Mouse (Mus musculus) retina, embryonic 14.5 days (tissue): ENCODE data around the gene Taf6.
"Not testable (repeated sequence)": the region's sequence is repeated elsewhere in the genome, so short reads cannot be mapped to it uniquely, and the experiment has no call there.

ENCODE experiments used
- DNase-seq: peaks from one replicate; pipeline ENCODE4 v3.0.0-alpha.2; 2015; ENCODE audit warnings: low spot score

Gene Taf6

DNA sequence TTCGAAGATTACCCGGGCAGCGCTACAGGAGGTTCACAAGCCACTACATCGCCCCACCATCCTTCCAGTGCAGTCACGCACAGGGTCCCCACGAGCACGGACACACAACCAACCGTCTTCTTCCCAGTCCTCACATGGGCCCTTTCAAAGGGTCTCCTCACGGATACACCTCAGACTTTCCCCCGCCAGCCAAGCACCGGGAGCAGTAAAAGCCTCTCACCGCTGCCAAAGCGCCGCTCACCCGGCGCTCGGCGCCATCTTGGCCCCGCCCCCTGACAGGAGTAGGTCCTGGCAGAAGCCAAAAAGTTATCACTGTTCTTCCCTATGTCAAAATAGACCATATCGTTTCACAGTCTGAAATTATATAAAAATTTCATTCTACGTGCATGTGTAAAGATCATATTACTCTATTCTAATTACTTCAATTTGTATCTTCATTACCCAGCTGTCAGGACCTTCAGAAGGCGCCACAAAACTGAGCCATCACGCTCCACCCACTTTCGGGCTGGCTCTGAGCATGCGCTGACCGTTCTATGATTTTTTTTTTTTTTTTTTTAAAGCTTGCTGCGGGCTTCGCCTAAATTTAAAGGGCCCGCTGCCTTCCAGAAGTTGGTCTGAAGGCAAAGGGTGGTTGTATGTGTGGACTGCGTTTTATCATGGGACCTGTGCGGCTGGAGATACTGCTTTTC, at the start of gene Taf6, which contains the start of gene Cnpy4:
Gene Taf6 (minus strand): TSS at position 502 of the 689 bp plus-strand sequence.
Gene Cnpy4 (plus strand): TSS at position 536 of the 689 bp plus-strand sequence.
- peak; percentile 95 for DNase-seq

DNA sequence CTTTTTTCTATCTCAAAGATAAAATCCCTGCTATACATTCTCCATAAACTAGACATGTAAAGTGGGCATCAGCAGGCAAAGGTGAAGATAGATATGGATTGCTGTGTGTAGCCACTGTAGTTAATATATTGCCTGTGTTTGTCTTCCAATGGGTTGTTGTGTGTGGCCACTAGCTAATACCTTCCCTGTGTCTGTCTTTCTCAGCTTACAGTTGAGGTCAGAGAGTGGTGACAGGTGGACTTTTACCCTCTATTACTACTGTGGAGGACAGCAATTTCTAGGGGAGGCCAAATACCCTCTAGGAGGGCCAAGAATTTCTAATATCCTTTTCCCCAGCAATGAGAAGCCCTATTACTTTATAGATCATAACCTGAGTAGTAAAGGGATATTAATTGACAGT, 47.0 kb upstream of the Taf6 start:
- no peak for DNase-seq

DNA sequence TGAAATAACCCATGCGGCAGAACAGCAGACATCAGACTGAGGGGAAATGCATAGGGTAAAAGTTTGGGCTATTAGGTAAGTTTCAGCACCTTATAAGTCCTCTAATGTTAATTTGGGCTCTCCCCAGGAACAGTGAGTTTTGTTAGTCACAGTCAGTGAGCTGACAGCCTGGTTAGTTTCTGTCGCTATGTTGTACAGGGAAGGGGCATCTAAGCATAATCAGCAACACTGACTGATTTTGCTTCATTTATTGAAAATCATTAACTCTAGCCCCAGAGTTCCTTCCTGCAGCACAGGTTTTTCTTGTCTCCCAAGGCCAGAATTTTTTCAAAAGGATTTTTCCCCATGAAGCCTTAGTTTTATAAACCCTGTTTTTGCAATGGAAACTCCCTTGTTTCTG, 46.5 kb upstream of the Taf6 start:
- DNase-seq, result no peak

GRCm38 (mm10) chr5:138229511-138229910, 42.3 kb upstream of the Taf6 start:
- no peak for DNase-seq

DNA sequence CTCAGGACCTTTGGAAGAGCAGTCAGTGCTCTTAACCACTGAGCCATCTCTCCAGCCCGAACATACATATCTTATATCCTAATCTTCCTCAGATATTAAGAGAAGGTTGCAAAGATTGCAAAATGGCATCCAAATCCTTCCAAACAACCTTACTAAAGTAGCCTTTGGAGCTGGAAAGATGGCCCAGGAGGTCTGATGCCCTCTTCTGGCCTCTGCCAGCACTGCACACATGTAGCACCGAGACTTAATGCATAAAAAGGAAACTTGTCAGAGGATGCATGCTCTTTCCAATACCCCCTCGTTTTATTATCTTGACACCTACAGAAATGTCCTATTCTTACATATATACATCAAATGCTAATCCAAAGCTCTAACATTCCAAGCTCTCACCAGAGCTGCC, 40.8 kb upstream of the Taf6 start:
- DNase-seq, result peak; percentile 38

DNA sequence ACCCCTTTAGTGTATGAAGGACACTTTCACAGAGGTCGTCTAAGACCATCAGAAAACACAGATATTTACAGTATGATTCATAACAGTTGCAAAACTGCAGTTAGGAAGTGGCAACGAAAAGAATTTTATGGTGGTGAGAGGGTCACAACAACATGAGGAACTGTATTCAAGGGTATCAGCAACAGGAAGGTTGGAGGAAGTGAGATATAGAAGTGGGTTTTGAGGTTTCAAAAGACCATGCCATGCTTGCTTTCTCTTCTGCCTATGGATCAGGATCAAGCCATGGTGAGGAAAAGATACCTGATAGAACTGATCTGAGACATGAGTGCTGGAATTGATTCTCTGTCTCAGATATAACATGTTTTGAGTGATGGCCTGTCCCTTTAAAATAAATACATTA, 40.1 kb upstream of the Taf6 start:
- no peak for DNase-seq

GRCm38 (mm10) chr5:138226491-138226890, 39.2 kb upstream of the Taf6 start:
- no peak for DNase-seq

- DNase-seq, result no peak
These were observed 38.4 kb upstream of the Taf6 start, which contains the start of gene Nxpe5 for GRCm38 (mm10) chr5:138225700-138226099. Gene Nxpe5, plus strand, starts transcription at chr5:138225898.

GRCm38 (mm10) chr5:138223287-138223686, 36.0 kb upstream of the Taf6 start:
- no peak for DNase-seq

GRCm38 (mm10) chr5:138222111-138222510, 34.9 kb upstream of the Taf6 start:
- DNase-seq, result peak; percentile 89

GRCm38 (mm10) chr5:138219864-138220263, 32.6 kb upstream of the Taf6 start:
- DNase-seq, result no peak

- not testable (repeated sequence) for DNase-seq
These were observed 29.4 kb upstream of the Taf6 start for GRCm38 (mm10) chr5:138216632-138217031.

DNA sequence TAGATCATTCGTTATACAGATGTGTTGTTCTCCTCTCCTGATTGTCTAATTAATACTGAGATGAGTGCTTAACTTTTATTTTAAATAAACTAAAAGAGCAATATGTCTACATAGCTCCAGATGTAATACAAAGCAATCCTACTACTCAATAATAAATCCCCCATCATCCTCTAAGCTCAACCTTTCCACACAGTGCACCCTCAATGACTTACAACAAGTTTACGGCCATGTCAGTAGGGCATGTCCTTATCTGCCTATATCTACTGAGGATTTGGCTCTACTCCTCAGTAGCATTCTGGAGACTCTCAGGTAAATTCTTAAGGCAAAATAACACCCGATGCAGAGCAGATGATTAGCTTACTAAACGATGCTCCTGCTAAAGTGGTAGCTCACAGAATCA, 20.6 kb upstream of the Taf6 start:
- no peak for DNase-seq

GRCm38 (mm10) chr5:138207253-138207652, 20.0 kb upstream of the Taf6 start:
- DNase-seq, result no peak

DNA sequence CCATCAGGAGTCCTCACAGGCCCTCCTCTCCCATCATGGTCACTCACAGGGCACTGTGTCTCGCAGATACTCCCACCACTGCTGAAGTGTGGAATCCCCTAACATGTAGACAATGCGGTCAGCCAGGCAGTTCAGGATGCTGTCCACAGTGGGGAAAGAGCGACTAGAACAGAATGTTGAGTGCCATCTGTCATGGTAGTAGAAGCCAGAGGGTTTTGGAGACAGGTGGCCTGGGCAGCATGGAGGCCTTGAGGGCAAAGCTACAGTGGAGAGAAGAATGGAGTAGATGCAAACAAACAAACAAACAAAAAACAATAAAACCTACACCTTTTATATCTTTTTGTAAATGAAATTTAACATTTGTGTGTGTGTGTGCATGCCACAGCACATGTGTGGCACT, 14.8 kb upstream of the Taf6 start:
- no peak for DNase-seq

- DNase-seq, result peak; percentile 37
These were observed 12.3 kb upstream of the Taf6 start for GRCm38 (mm10) chr5:138199576-138199975.

- DNase-seq, result no peak
These were observed 8.2 kb upstream of the Taf6 start for GRCm38 (mm10) chr5:138195463-138195862.

GRCm38 (mm10) chr5:138194755-138195345, 7.6 kb upstream of the Taf6 start:
- DNase-seq, result peak; percentile 50

DNA sequence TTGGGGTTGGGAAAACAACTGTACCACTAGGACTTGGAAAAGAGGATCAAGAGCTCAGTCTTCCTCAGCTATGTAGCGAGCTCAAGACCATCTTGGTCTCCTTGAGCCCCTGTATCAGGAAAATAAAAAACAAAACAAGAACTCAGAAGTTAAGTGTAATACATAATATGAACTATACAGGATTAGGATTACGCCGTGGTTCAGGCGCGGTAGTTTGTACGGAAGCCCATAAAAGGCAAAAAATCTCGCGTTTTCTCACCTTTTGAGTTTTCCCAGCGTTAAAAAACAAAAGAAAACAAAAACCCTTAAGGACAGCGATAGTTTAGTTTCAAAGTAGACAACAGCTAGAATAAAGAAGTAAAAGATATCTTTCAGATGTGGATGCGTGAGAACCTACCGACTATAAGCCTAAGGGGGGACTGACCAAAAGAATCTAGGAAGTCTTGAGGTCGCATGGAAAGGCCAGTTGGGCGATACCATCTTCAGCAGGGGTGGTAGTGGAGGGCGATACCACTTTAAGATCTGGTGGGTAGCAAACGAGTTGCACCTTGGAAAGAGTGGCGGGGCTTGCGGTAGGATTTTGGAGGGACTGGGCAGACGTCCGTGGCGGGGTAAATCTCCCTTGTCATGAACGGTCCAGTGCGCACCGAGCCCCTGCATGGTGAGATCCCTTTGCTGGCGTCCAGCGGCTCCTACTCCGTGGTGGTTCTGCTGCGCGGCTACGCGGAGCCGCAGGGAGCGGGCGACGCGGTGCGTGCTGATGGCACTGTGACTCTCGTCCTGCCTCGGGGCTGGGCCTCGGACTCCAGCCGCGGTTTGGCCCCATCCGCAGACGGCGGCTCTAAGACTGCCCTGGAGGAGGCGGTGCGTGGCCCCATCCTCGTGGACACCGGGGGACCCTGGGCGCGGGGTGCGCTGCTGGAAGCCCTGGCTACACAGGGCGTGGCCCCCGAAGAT, 6.8 kb upstream of the Taf6 start, which contains the start of gene Mblac1:
Gene Mblac1 (plus strand): TSS at position 544 of the 957 bp plus-strand sequence.
- DNase-seq, result peak; percentile 92

DNA sequence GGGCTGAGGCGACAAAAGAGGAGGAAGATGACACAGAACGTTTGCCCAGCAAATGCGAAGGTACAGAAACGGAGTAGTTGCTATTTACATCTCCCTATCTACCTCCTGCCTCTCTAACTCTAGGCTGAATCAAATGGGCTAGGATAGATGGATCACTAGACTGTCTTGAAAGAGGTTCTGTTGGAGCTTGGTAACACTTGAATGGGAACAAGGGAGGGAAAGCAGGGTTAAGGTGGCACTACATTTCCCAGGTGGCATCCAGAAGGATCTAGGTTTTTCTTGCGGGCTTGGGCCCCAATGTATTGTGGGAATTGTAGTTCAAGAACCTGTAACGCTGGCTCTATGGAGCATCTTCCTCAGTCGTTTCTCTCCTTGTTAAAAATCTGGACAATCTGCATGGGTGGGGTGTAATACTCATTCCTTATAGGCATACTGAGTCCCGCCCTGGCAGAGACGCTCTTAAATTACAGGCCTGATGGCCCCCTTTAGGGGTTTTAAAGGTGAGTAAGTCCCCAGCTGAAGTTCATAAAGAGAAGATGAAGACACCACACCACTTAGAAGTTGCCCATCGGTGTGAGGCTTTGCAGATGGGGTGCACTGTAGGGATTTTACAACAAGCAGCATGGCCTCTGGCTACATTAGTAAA, 533 bp upstream of the Taf6 start:
- DNase-seq, result peak; percentile 85

GRCm38 (mm10) chr5:138173217-138173616, 14.0 kb downstream of the Taf6 start:
- DNase-seq, result no peak
